13 mouse cellular contexts compared by ENCODE assay signal in genomic region chr17:48533844-48534705, GRCm38 (mm10).
DNase-seq lines count a peak whose midpoint lies in the region; ATAC-seq lines count a peak whose summit lies in the region.
"Had no signal": no experiment of that assay in that cellular context is flagged by ENCODE, and none has a peak within 500 bp of the region (broad histone marks: within the 10 kb centered on the region; RNA-seq: fewer than 3 reads in every experiment).

No protein-coding gene starts in this region.

- H3K4me2 ChIP-seq in forebrain, embryonic 15.5 days (replicated peaks): no peak overlapping the region
- no peak overlapping the region for H3K4me2 ChIP-seq in midbrain, embryonic 14.5 days (ENCODE audit: low read length)
- H3K4me2 ChIP-seq in kidney, embryonic 14.5 days (replicated peaks; ENCODE audit: low read depth, low read length): no peak overlapping the region

- 40% methylated on average over 14 of the region's 14 CpGs for WGBS in forebrain, embryonic 15.5 days
- 40% methylated on average over 13 of the region's 14 CpGs for WGBS in midbrain, embryonic 14.5 days
- 44% methylated on average over 14 of the region's 14 CpGs for WGBS in kidney, embryonic 14.5 days

- peak; percentile 12 for DNase-seq in thymus, postnatal 0 days (ENCODE audit: low spot score)
- DNase-seq in thymus, adult 18-20 months: no peak
- DNase-seq in midbrain, embryonic 14.5 days: peak; percentile 38
- no peak for DNase-seq in embryo, embryonic 11 days
- DNase-seq in spleen, postnatal 10 days (ENCODE audit: low spot score in 2 of 2): no peak
- DNase-seq: cerebellum, postnatal 10 days; heart, adult 11 months; kidney, adult 9 months; lung, postnatal 4 days; right cerebral cortex, postnatal 4 days had no signal

- no peaks in the 10 kb centered on the region for H3K4me1 ChIP-seq in forebrain, embryonic 15.5 days
- H3K4me1 ChIP-seq in midbrain, embryonic 14.5 days (ENCODE audit: control insufficient read depth, insufficient read depth, low read length): no peaks in the 10 kb centered on the region
- H3K4me1 ChIP-seq in kidney, embryonic 14.5 days (ENCODE audit: control insufficient read depth, insufficient read depth, low read length): peaks cover 3% of the 10 kb centered on the region; the same call in 1 of the 2 replicates

- H3K27ac ChIP-seq in forebrain, embryonic 15.5 days (replicated peaks): no peak overlapping the region
- H3K27ac ChIP-seq in midbrain, embryonic 14.5 days (replicated peaks; ENCODE audit: low read depth, low read length): 0 out of 2 replicates have a peak overlapping the region, but pooled peaks have one; percentile 13
- no peak overlapping the region for H3K27ac ChIP-seq in kidney, embryonic 14.5 days (ENCODE audit: low read depth, low read length)

- H3K9ac ChIP-seq in forebrain, embryonic 15.5 days (replicated peaks): no peak overlapping the region
- H3K9ac ChIP-seq in midbrain, embryonic 14.5 days (replicated peaks; ENCODE audit: low read length): no peak overlapping the region
- no peak overlapping the region for H3K9ac ChIP-seq in kidney, embryonic 14.5 days (ENCODE audit: low read depth, low read length)

- 0 out of 2 replicates have a peak, but pooled peaks have one; percentile 43 for ATAC-seq in forebrain, embryonic 15.5 days (replicated peaks)
- no peak for ATAC-seq in midbrain, embryonic 14.5 days (ENCODE audit: low FRiP score, low TSS enrichment)
- no peak for ATAC-seq in kidney, embryonic 14.5 days (ENCODE audit: low FRiP score, low TSS enrichment)
- ATAC-seq: hindbrain, embryonic 16.5 days had no signal

- H3K4me3 ChIP-seq in forebrain, embryonic 15.5 days: no peak overlapping the region
- no peak overlapping the region for H3K4me3 ChIP-seq in midbrain, embryonic 14.5 days (replicated peaks; ENCODE audit: low read depth, low read length)
- H3K4me3 ChIP-seq in kidney, embryonic 14.5 days (ENCODE audit: low read length): no peak overlapping the region

- no peaks in the 10 kb centered on the region for H3K9me3 ChIP-seq in forebrain, embryonic 15.5 days
- H3K9me3 ChIP-seq in midbrain, embryonic 14.5 days (ENCODE audit: control insufficient read depth, low read length): no peaks in the 10 kb centered on the region
- no peaks in the 10 kb centered on the region for H3K9me3 ChIP-seq in kidney, embryonic 14.5 days (ENCODE audit: control insufficient read depth, low read length)

- no peaks in the 10 kb centered on the region for H3K27me3 ChIP-seq in forebrain, embryonic 15.5 days
- H3K27me3 ChIP-seq in midbrain, embryonic 14.5 days (ENCODE audit: control insufficient read depth, insufficient read depth, low read length): no peaks in the 10 kb centered on the region
- H3K27me3 ChIP-seq in kidney, embryonic 14.5 days (ENCODE audit: control insufficient read depth, insufficient read depth, low read length): no peaks in the 10 kb centered on the region

- no peaks in the 10 kb centered on the region for H3K36me3 ChIP-seq in forebrain, embryonic 15.5 days
- H3K36me3 ChIP-seq in midbrain, embryonic 14.5 days (ENCODE audit: control insufficient read depth, insufficient read depth, low read length): no peaks in the 10 kb centered on the region
- H3K36me3 ChIP-seq in kidney, embryonic 14.5 days (ENCODE audit: control insufficient read depth, insufficient read depth, low read length): no peaks in the 10 kb centered on the region

Comparison
In these comparisons a context has a peak if more than half of its experiments do, and no peak if none do; other contexts are left out.
1. DNase-seq: peak in thymus, postnatal 0 days (single experiment) and midbrain, embryonic 14.5 days (single experiment); none in thymus, adult 18-20 months (0 of 2), embryo, embryonic 11 days (single experiment) and spleen, postnatal 10 days (0 of 2).